Mouse (Mus musculus) embryonic fibroblast, embryonic 13.5 days (primary cell): ENCODE data around the gene Fat3. TPM values are rescaled to one million over a fixed set of nuclear protein-coding genes. Genes with fewer than 3 reads are reported as not detected.

Experiments used
- H3K27ac ChIP-seq: 2 replicates; pipeline ENCODE4 v1.5.1; 2012; ENCODE audit warnings: low read length, control low read depth, inconsistent platforms; ENCODE audit not compliant: insufficient read depth
- H3K4me1 ChIP-seq: 2 replicates; pipeline ENCODE4 v1.6.1; 2011; ENCODE audit warnings: low read length; ENCODE audit not compliant: control insufficient read depth, insufficient read depth
- H3K4me3 ChIP-seq: 2 replicates; pipeline ENCODE4 v1.5.1; 2011; ENCODE audit warnings: mild to moderate bottlenecking, control low read depth, low read length; ENCODE audit not compliant: insufficient read depth
- CTCF ChIP-seq: IDR thresholded peaks from 2 replicates; pipeline ENCODE4 v1.5.1; 2011; ENCODE audit warnings: mild to moderate bottlenecking, control low read depth, low read length, moderate library complexity, borderline replicate concordance; ENCODE audit not compliant: insufficient read depth
- POLR2A ChIP-seq: IDR thresholded peaks from 2 replicates; pipeline ENCODE4 v1.6.1; 2011; ENCODE audit warnings: low read depth, mild to moderate bottlenecking, control low read depth, low read length, moderate library complexity
- polyA plus RNA-seq: library from polyadenylated mRNA; stranded (reverse); fragments of >200 nt; gene quantifications from 2 replicates; pipeline ENCODE4 v1.2.4, GENCODE M21; 2011; ENCODE audit warnings: low read depth; ENCODE audit not compliant: missing spikeins, insufficient read length

Fat3 gene
- polyA plus RNA-seq, 1 experiment: 3.0 TPM

GRCm38 (mm10) chr9:15874506-15875160 lies 626.5 kb downstream of the Fat3 start, which contains the start of gene Mtnr1b:
Gene Mtnr1b, minus strand, starts transcription at chr9:15874556.
- no peak within 1 kb of the TSS for H3K27ac ChIP-seq
- H3K4me3 ChIP-seq: no peak within 1 kb of the TSS
- H3K4me1 ChIP-seq: no peaks in the 10 kb centered on the region
- TF ChIP-seq POLR2A (no peak), CTCF (no peak)

- H3K27ac ChIP-seq: no peak overlapping the region
- no peak overlapping the region for H3K4me3 ChIP-seq
- H3K4me1 ChIP-seq: no peaks in the 10 kb centered on the region
- TF ChIP-seq CTCF: no peak
- no peak for TF ChIP-seq POLR2A
Observed at GRCm38 (mm10) chr9:15870013-15870412, 631.1 kb downstream of the Fat3 start.

- Histone ChIP-seq H3K27ac (no peak overlapping the region), H3K4me3 (no peak overlapping the region), H3K4me1 (no peaks in the 10 kb centered on the region)
- TF ChIP-seq CTCF: no peak
- no peak for TF ChIP-seq POLR2A
Observed at GRCm38 (mm10) chr9:15869456-15869855, 631.6 kb downstream of the Fat3 start.

- Histone ChIP-seq H3K27ac (no peak overlapping the region), H3K4me1 (no peaks in the 10 kb centered on the region), H3K4me3 (no peak overlapping the region)
- TF ChIP-seq POLR2A (no peak), CTCF (no peak)
Observed at GRCm38 (mm10) chr9:15866280-15867072, 634.6 kb downstream of the Fat3 start.

GRCm38 (mm10) chr9:15861402-15861801 lies 639.7 kb downstream of the Fat3 start:
- TF ChIP-seq POLR2A (no peak), CTCF (no peak)
- no peak overlapping the region for H3K27ac ChIP-seq
- H3K4me3 ChIP-seq: no peak overlapping the region
- no peaks in the 10 kb centered on the region for H3K4me1 ChIP-seq
